Comparison of ENCODE assay signal across 8 mouse cellular contexts in genomic region chr8:49035519-49035918, GRCm38 (mm10).
DNase-seq lines count a peak whose midpoint lies in the region; ATAC-seq and TF ChIP-seq lines count a peak whose summit lies in the region.
"Had no signal": no experiment of that assay in that cellular context is flagged by ENCODE, and none has a peak within 500 bp of the region (broad histone marks: within the 10 kb centered on the region; RNA-seq: fewer than 3 reads in every experiment).

No protein-coding gene starts in this region.

- peak; percentile 50 for DNase-seq in midbrain, embryonic 10.5 days (ENCODE audit: low spot score)
- peak; percentile 76 for DNase-seq in embryo, embryonic 10.5 days (ENCODE audit: low spot score)
- DNase-seq in left cerebral cortex, postnatal 25 days (ENCODE audit: low spot score in 2 of 2), result peak; percentile 39 to 43
- DNase-seq in urinary bladder, postnatal 10 days (ENCODE audit: low spot score), result no peak

- H3K9ac ChIP-seq in midbrain, embryonic 16.5 days (ENCODE audit: low read depth, low read length), result no peak overlapping the region
- no peak overlapping the region for H3K9ac ChIP-seq in hindbrain, embryonic 12.5 days
- H3K9ac ChIP-seq: limb, embryonic 12.5 days had no signal

- no peak overlapping the region for H3K4me2 ChIP-seq in midbrain, embryonic 16.5 days (ENCODE audit: low read length)
- no peak overlapping the region for H3K4me2 ChIP-seq in hindbrain, embryonic 12.5 days (replicated peaks)
- H3K4me2 ChIP-seq: limb, embryonic 12.5 days had no signal

- peaks cover 8% of the 10 kb centered on the region; the same call in 1 of the 2 replicates for H3K27me3 ChIP-seq in midbrain, embryonic 10.5 days (ENCODE audit: low read depth, poor library complexity, severe bottlenecking)
- no peaks in the 10 kb centered on the region for H3K27me3 ChIP-seq in midbrain, embryonic 16.5 days (ENCODE audit: control insufficient read depth, insufficient read depth, low read depth, low read length)
- H3K27me3 ChIP-seq in hindbrain, embryonic 12.5 days, result no peaks in the 10 kb centered on the region
- no peaks in the 10 kb centered on the region for H3K27me3 ChIP-seq in testis, adult 2 months (ENCODE audit: control insufficient read depth, insufficient read depth, low read length)
- H3K27me3 ChIP-seq: limb, embryonic 12.5 days had no signal

- H3K36me3 ChIP-seq in midbrain, embryonic 10.5 days, result no peaks in the 10 kb centered on the region
- no peaks in the 10 kb centered on the region for H3K36me3 ChIP-seq in midbrain, embryonic 16.5 days (ENCODE audit: control insufficient read depth, insufficient read depth, low read length)
- no peaks in the 10 kb centered on the region for H3K36me3 ChIP-seq in hindbrain, embryonic 12.5 days
- no peaks in the 10 kb centered on the region for H3K36me3 ChIP-seq in testis, adult 2 months (ENCODE audit: control insufficient read depth, insufficient read depth, low read length)
- H3K36me3 ChIP-seq: limb, embryonic 12.5 days had no signal

- ATAC-seq in midbrain, embryonic 16.5 days, result no peak
- ATAC-seq in hindbrain, embryonic 12.5 days (ENCODE audit: low FRiP score), result 0 out of 2 replicates have a peak, but pooled peaks have one; percentile 19

- intact Hi-C loops in left cerebral cortex, postnatal 25 days (cut with DNase I), result no loop called here

- peak; percentile 21; the same call in 1 of the 2 replicates for TF ChIP-seq CTCF in testis, adult 2 months (IDR thresholded peaks at IDR 0.05; ENCODE audit: control insufficient read depth, insufficient read depth, insufficient replicate concordance, low read depth, low read length)

- WGBS in midbrain, embryonic 10.5 days, result 43% methylated on average over 8 of the region's 8 CpGs
- WGBS in midbrain, embryonic 16.5 days, result 22% methylated on average over 8 of the region's 8 CpGs
- WGBS in hindbrain, embryonic 12.5 days, result 34% methylated on average over 8 of the region's 8 CpGs

- H3K27ac ChIP-seq in midbrain, embryonic 10.5 days (replicated peaks), result no peak overlapping the region
- H3K27ac ChIP-seq in midbrain, embryonic 16.5 days (ENCODE audit: low read length), result no peak overlapping the region
- no peak overlapping the region for H3K27ac ChIP-seq in hindbrain, embryonic 12.5 days
- H3K27ac ChIP-seq in testis, adult 2 months (ENCODE audit: control insufficient read depth, insufficient read depth, low read depth, low read length), result no peak overlapping the region
- H3K27ac ChIP-seq: limb, embryonic 12.5 days had no signal

- no peak overlapping the region for H3K4me3 ChIP-seq in midbrain, embryonic 10.5 days
- H3K4me3 ChIP-seq in midbrain, embryonic 16.5 days (ENCODE audit: low read depth, low read length), result no peak overlapping the region
- no peak overlapping the region for H3K4me3 ChIP-seq in hindbrain, embryonic 12.5 days
- H3K4me3 ChIP-seq in testis, adult 2 months (ENCODE audit: control insufficient read depth, low read depth, low read length), result no peak overlapping the region
- H3K4me3 ChIP-seq: limb, embryonic 12.5 days had no signal

- peaks cover 18% of the 10 kb centered on the region for H3K4me1 ChIP-seq in midbrain, embryonic 10.5 days
- peaks cover 3% of the 10 kb centered on the region; the same call in 1 of the 2 replicates for H3K4me1 ChIP-seq in midbrain, embryonic 16.5 days (ENCODE audit: control insufficient read depth, insufficient read depth, low read length)
- no peaks in the 10 kb centered on the region for H3K4me1 ChIP-seq in hindbrain, embryonic 12.5 days
- peaks cover 2% of the 10 kb centered on the region; the same call in 1 of the 2 replicates for H3K4me1 ChIP-seq in testis, adult 2 months (ENCODE audit: control insufficient read depth, insufficient read depth, low read length)
- H3K4me1 ChIP-seq: limb, embryonic 12.5 days had no signal

- H3K9me3 ChIP-seq in midbrain, embryonic 10.5 days (replicated peaks), result no peaks in the 10 kb centered on the region
- H3K9me3 ChIP-seq in midbrain, embryonic 16.5 days (replicated peaks; ENCODE audit: control insufficient read depth, low read length, poor library complexity, severe bottlenecking), result no peaks in the 10 kb centered on the region; the same call in 1 of the 2 replicates
- 0 out of 2 replicates have a peak, but pooled peaks cover 4% of the 10 kb centered on the region for H3K9me3 ChIP-seq in hindbrain, embryonic 12.5 days (replicated peaks)
- H3K9me3 ChIP-seq: limb, embryonic 12.5 days had no signal

- TF ChIP-seq POLR2A in testis, adult 2 months (IDR thresholded peaks at IDR 0.05; ENCODE audit: control insufficient read depth, low read depth, low read length), result no peak
